Mouse (Mus musculus): ENCODE results near the gene Gm37240.

Gene Gm37240

GRCm38 (mm10) chr3:85493796-85494195 lies 393.5 kb downstream of the Gm37240 start:
- DNase-seq (ENCODE audit: low spot score in 2 of 2) = no peak

GRCm38 (mm10) chr3:85490204-85490603 lies 397.1 kb downstream of the Gm37240 start:
- DNase-seq (ENCODE audit: low spot score in 2 of 2) = no peak

- no peak for DNase-seq (ENCODE audit: low spot score in 2 of 2)
Observed at GRCm38 (mm10) chr3:85487379-85487778, 399.9 kb downstream of the Gm37240 start.

- DNase-seq (ENCODE audit: low spot score in 2 of 2) = no peak
Observed at GRCm38 (mm10) chr3:85485536-85486190, 401.7 kb downstream of the Gm37240 start.

- no peak for DNase-seq (ENCODE audit: low spot score in 2 of 2)
Observed at GRCm38 (mm10) chr3:85482636-85483035, 404.7 kb downstream of the Gm37240 start.

- DNase-seq (ENCODE audit: low spot score in 2 of 2) = no peak
Observed at GRCm38 (mm10) chr3:85480638-85481037, 406.7 kb downstream of the Gm37240 start.

- no peak for DNase-seq (ENCODE audit: low spot score in 2 of 2)
Observed at GRCm38 (mm10) chr3:85478731-85479130, 408.6 kb downstream of the Gm37240 start.

GRCm38 (mm10) chr3:85469711-85470110 lies 417.6 kb downstream of the Gm37240 start:
- DNase-seq (ENCODE audit: low spot score in 2 of 2) = no peak

GRCm38 (mm10) chr3:85468995-85469394 lies 418.3 kb downstream of the Gm37240 start:
- no peak for DNase-seq (ENCODE audit: low spot score in 2 of 2)

- no peak for DNase-seq (ENCODE audit: low spot score in 2 of 2)
Observed at GRCm38 (mm10) chr3:85465283-85466025, 421.9 kb downstream of the Gm37240 start.

- DNase-seq (ENCODE audit: low spot score in 2 of 2) = no peak
Observed at GRCm38 (mm10) chr3:85460021-85460420, 427.3 kb downstream of the Gm37240 start.

- no peak for DNase-seq (ENCODE audit: low spot score in 2 of 2)
Observed at GRCm38 (mm10) chr3:85456983-85457382, 430.3 kb downstream of the Gm37240 start.

- DNase-seq (ENCODE audit: low spot score in 2 of 2) = no peak
Observed at GRCm38 (mm10) chr3:85455453-85455852, 431.9 kb downstream of the Gm37240 start.

- no peak for DNase-seq (ENCODE audit: low spot score in 2 of 2)
Observed at GRCm38 (mm10) chr3:85454001-85454400, 433.3 kb downstream of the Gm37240 start.

GRCm38 (mm10) chr3:85449461-85449860 lies 437.9 kb downstream of the Gm37240 start:
- DNase-seq (ENCODE audit: low spot score in 2 of 2) = no peak

- no peak for DNase-seq (ENCODE audit: low spot score in 2 of 2)
Observed at GRCm38 (mm10) chr3:85442781-85443180, 444.5 kb downstream of the Gm37240 start.

GRCm38 (mm10) chr3:85442261-85442660 lies 445.1 kb downstream of the Gm37240 start:
- no peak for DNase-seq (ENCODE audit: low spot score in 2 of 2)

GRCm38 (mm10) chr3:85435406-85435805 lies 451.9 kb downstream of the Gm37240 start:
- DNase-seq (ENCODE audit: low spot score in 2 of 2) = no peak

GRCm38 (mm10) chr3:85431208-85431607 lies 456.1 kb downstream of the Gm37240 start:
- DNase-seq (ENCODE audit: low spot score in 2 of 2) = no peak

GRCm38 (mm10) chr3:85423376-85423997 lies 463.8 kb downstream of the Gm37240 start:
- no peak for DNase-seq (ENCODE audit: low spot score in 2 of 2)

GRCm38 (mm10) chr3:85421403-85421802 lies 465.9 kb downstream of the Gm37240 start:
- no peak for DNase-seq (ENCODE audit: low spot score in 2 of 2)

GRCm38 (mm10) chr3:85417663-85418062 lies 469.7 kb downstream of the Gm37240 start:
- no peak for DNase-seq (ENCODE audit: low spot score in 2 of 2)

GRCm38 (mm10) chr3:85398841-85399240 lies 488.5 kb downstream of the Gm37240 start:
- no peak for DNase-seq (ENCODE audit: low spot score in 2 of 2)

All from spleen, postnatal 14 days (tissue).